7 mouse cellular contexts compared by ENCODE assay signal in the genomic region with DNA sequence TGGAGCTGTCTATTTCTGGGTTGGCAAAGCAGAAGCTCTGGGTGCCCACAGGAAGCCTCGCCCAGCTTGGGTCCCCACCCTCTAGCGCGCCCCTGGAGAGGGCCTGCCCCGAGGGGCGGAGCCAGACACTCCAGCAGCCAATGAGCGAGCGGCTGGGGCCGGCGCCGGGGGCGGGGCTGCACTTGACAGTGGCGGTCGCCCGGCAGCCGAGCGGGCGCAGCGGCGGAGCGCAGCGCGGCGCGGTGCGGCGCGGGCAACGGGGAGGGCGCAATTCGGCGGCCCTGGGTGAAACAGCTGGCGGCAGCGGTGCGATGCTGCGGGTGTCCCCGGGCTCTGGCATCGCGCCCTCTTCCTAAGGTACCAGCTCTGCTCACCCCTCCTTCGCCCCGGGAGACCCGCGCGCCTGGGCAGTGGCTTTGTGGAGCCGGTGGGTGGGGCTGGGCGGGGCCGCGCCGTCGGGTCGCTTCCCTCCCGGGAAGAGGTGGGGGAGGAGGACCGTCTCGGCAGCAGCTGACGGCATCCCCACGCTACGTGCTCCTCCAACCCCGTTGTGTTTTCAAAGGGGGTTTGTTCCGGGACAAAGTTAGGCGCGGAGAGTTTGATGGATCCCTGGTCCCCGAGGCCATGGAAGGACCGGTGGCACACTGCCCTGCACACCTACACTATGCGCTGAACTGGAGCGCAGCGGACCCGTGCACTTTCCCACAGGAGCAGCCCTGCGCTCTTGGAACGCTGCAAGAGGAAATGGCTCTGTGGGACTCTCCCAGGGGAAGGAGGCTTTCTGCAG. TPM values are rescaled to one million over a fixed set of nuclear protein-coding genes. Genes with fewer than 3 reads are reported as not detected.
DNase-seq lines count a peak whose midpoint lies in the region; ATAC-seq and TF ChIP-seq lines count a peak whose summit lies in the region.

A gene (plus strand): TSS at position 191 of the 787 bp plus-strand sequence.

- peak; percentile 95 for DNase-seq in brain, embryonic 14.5 days (ENCODE audit: low read depth)
- peak; percentile 89 for DNase-seq in heart, embryonic 10.5 days (ENCODE audit: low spot score)
- DNase-seq in midbrain, postnatal 0 days (ENCODE audit: low spot score): peak; percentile 93
- peak; percentile 91 to 96 for DNase-seq in spleen, postnatal 10 days (ENCODE audit: low spot score in 2 of 2)

- H3K4me1 ChIP-seq in heart, embryonic 10.5 days: peaks cover 22% of the 10 kb centered on the region
- peaks cover 20% of the 10 kb centered on the region for H3K4me1 ChIP-seq in kidney, embryonic 15.5 days
- H3K4me1 ChIP-seq in limb, embryonic 15.5 days: peaks cover 16% of the 10 kb centered on the region
- peaks cover 5% of the 10 kb centered on the region for H3K4me1 ChIP-seq in midbrain, postnatal 0 days (ENCODE audit: insufficient read depth, low read length)

- H3K9me3 ChIP-seq in heart, embryonic 10.5 days: 0 out of 2 replicates have a peak, but pooled peaks cover 5% of the 10 kb centered on the region
- no peaks in the 10 kb centered on the region for H3K9me3 ChIP-seq in kidney, embryonic 15.5 days (replicated peaks)
- H3K9me3 ChIP-seq in limb, embryonic 15.5 days: no peaks in the 10 kb centered on the region
- H3K9me3 ChIP-seq in midbrain, postnatal 0 days (ENCODE audit: low read length): no peaks in the 10 kb centered on the region

- H3K4me3 ChIP-seq in heart, embryonic 10.5 days: peak within 1 kb of the TSS; percentile 85
- peak within 1 kb of the TSS; percentile 79 for H3K4me3 ChIP-seq in kidney, embryonic 15.5 days (replicated peaks)
- H3K4me3 ChIP-seq in limb, embryonic 15.5 days: peak within 1 kb of the TSS; percentile 72
- H3K4me3 ChIP-seq in midbrain, postnatal 0 days (ENCODE audit: low read depth, low read length): peak within 1 kb of the TSS; percentile 73

- no peaks in the 10 kb centered on the region for H3K36me3 ChIP-seq in heart, embryonic 10.5 days
- H3K36me3 ChIP-seq in kidney, embryonic 15.5 days: no peaks in the 10 kb centered on the region
- H3K36me3 ChIP-seq in limb, embryonic 15.5 days: no peaks in the 10 kb centered on the region
- H3K36me3 ChIP-seq in midbrain, postnatal 0 days (ENCODE audit: insufficient read depth, low read length): no peaks in the 10 kb centered on the region

- peak within 1 kb of the TSS; percentile 83 for H3K27ac ChIP-seq in heart, embryonic 10.5 days
- no peak within 1 kb of the TSS for H3K27ac ChIP-seq in kidney, embryonic 15.5 days
- no peak within 1 kb of the TSS for H3K27ac ChIP-seq in limb, embryonic 15.5 days
- H3K27ac ChIP-seq in midbrain, postnatal 0 days (ENCODE audit: low read depth, low read length): no peak within 1 kb of the TSS

- H3K9ac ChIP-seq in kidney, embryonic 15.5 days: peak within 1 kb of the TSS; percentile 48
- H3K9ac ChIP-seq in limb, embryonic 15.5 days: no peak within 1 kb of the TSS
- peak within 1 kb of the TSS; percentile 65 for H3K9ac ChIP-seq in midbrain, postnatal 0 days (replicated peaks; ENCODE audit: low read length, poor library complexity, severe bottlenecking)

- TF ChIP-seq POLR2A in brain, embryonic 14.5 days (IDR thresholded peaks at IDR 0.05; ENCODE audit: borderline replicate concordance, extremely low read depth, insufficient read depth, insufficient read length, poor library complexity, severe bottlenecking): peak; percentile 78

- TF ChIP-seq CTCF in brain, embryonic 14.5 days (IDR thresholded peaks at IDR 0.05; ENCODE audit: borderline replicate concordance, extremely low read depth, insufficient read depth, insufficient read length): no peak
- no peak for TF ChIP-seq CTCF in midbrain, postnatal 0 days (IDR thresholded peaks at IDR 0.05)

- under 1% methylated on average over 67 of the region's 68 CpGs for whole genome bisulfite sequencing in heart, embryonic 10.5 days
- under 1% methylated on average over 51 of the region's 68 CpGs for WGBS in kidney, embryonic 15.5 days
- WGBS in limb, embryonic 15.5 days: under 1% methylated on average over 64 of the region's 68 CpGs
- WGBS in midbrain, postnatal 0 days: under 1% methylated on average over 39 of the region's 68 CpGs

- no peaks in the 10 kb centered on the region; the same call in 1 of the 2 replicates for H3K27me3 ChIP-seq in heart, embryonic 10.5 days (ENCODE audit: insufficient read depth, poor library complexity, severe bottlenecking)
- H3K27me3 ChIP-seq in kidney, embryonic 15.5 days: peaks cover 8% of the 10 kb centered on the region; the same call in 1 of the 2 replicates
- H3K27me3 ChIP-seq in limb, embryonic 15.5 days: no peaks in the 10 kb centered on the region
- no peaks in the 10 kb centered on the region for H3K27me3 ChIP-seq in midbrain, postnatal 0 days (ENCODE audit: insufficient read depth, low read length)

- peak; percentile 94 for ATAC-seq in erythroblast, adult 5-6 weeks (replicated peaks; ENCODE audit: low FRiP score, poor library complexity, severe bottlenecking)
- peak; percentile 100 for ATAC-seq in kidney, embryonic 15.5 days (replicated peaks; ENCODE audit: low FRiP score)
- ATAC-seq in limb, embryonic 15.5 days (ENCODE audit: insufficient number of reproducible peaks, low FRiP score, low TSS enrichment, low read depth): peak; percentile 92
- ATAC-seq in midbrain, postnatal 0 days (ENCODE audit: low FRiP score): peak; percentile 97

- H3K4me2 ChIP-seq in kidney, embryonic 15.5 days: peak within 1 kb of the TSS; percentile 90
- peak within 1 kb of the TSS; percentile 91 for H3K4me2 ChIP-seq in limb, embryonic 15.5 days
- H3K4me2 ChIP-seq in midbrain, postnatal 0 days (ENCODE audit: low read depth, low read length, poor library complexity, severe bottlenecking): peak within 1 kb of the TSS; percentile 86

RNA-seq across cellular contexts. Expression of the gene that starts here (rescaled TPM):
- 38.3 and 61.6 TPM in 2 replicates for polyA plus RNA-seq in brain, embryonic 14.5 days (2012; rRNA removed)
- total RNA-seq in erythroblast, adult 5-6 weeks (2015; ENCODE audit: low replicate concordance): 16.1 and 30.1 TPM in 2 replicates
- total RNA-seq in erythroblast, adult 5-6 weeks (2017; ENCODE audit: low replicate concordance): 10.3 and 16.4 TPM in 2 replicates
- polyA plus RNA-seq in heart, embryonic 10.5 days (2016; fragmentation: Nextera tagmentation; extraction: Ambion mirVana): 14.7 and 20.3 TPM in 2 replicates
- 7.0 and 8.3 TPM in 2 replicates for polyA plus RNA-seq in kidney, embryonic 15.5 days (2015; fragmentation: Nextera tagmentation; extraction: Ambion mirVana)
- 9.5 and 10.6 TPM in 2 replicates for polyA plus RNA-seq in limb, embryonic 15.5 days (2015; fragmentation: Nextera tagmentation; extraction: Ambion mirVana)
- 129 and 178 TPM in 2 replicates for total RNA-seq in midbrain, postnatal 0 days (2014; rRNA removed)
- polyA plus RNA-seq in midbrain, postnatal 0 days (2015; fragmentation: Nextera tagmentation; extraction: Ambion mirVana): 54.3 and 62.6 TPM in 2 replicates
